Mouse (Mus musculus) v-Abl transformed pro-B cells (cell line): ENCODE results near the gene Zfp62.

Experiments used
- in situ Hi-C, 2 experiments: fragments of 400-800 bp; cut with MboI; formaldehyde crosslinking; loops; one replicate each; pipeline ENCODE4 v1.15.1; 2025; ENCODE audit not compliant: unreplicated experiment in 2 of 2

The Zfp62 gene

GRCm38 (mm10) chr11:49202523-49203061 is 500 bp upstream of the Zfp62 start:
- in situ Hi-C loops: loop anchor here (5.0 kb wide), 2 partner anchors 45 to 400 kb away; partner anchors contain the start of gene Rack1 (in 1 of the 2)

GRCm38 (mm10) chr11:49203771-49204497 is 842 bp downstream of the Zfp62 start:
- in situ Hi-C loops: loop anchor here (5.0 kb wide), 2 partner anchors 43 to 402 kb away; partner anchors contain the start of gene Rack1 (in 1 of the 2)

- in situ Hi-C loops: no loop called here
These were observed 2.0 kb downstream of the Zfp62 start for GRCm38 (mm10) chr11:49205080-49205590.

GRCm38 (mm10) chr11:49207495-49207894 is 4.4 kb downstream of the Zfp62 start:
- in situ Hi-C loops: no loop called here

- in situ Hi-C loops: no loop called here
These were observed 9.5 kb downstream of the Zfp62 start for GRCm38 (mm10) chr11:49212577-49212976.

GRCm38 (mm10) chr11:49213505-49213904 is 10.4 kb downstream of the Zfp62 start:
- in situ Hi-C loops: no loop called here

- in situ Hi-C loops: no loop called here
These were observed 16.2 kb downstream of the Zfp62 start for GRCm38 (mm10) chr11:49219271-49219670.

GRCm38 (mm10) chr11:49224455-49224854 is 21.4 kb downstream of the Zfp62 start:
- in situ Hi-C loops: no loop called here

GRCm38 (mm10) chr11:49232781-49233180 is 29.7 kb downstream of the Zfp62 start:
- in situ Hi-C loops: no loop called here

- in situ Hi-C loops: no loop called here
These were observed 32.5 kb downstream of the Zfp62 start for GRCm38 (mm10) chr11:49235459-49236207.

GRCm38 (mm10) chr11:49236891-49237290 is 33.8 kb downstream of the Zfp62 start:
- in situ Hi-C loops: no loop called here

GRCm38 (mm10) chr11:49237532-49237931 is 34.4 kb downstream of the Zfp62 start:
- in situ Hi-C loops: no loop called here

GRCm38 (mm10) chr11:49240310-49240709 is 37.2 kb downstream of the Zfp62 start:
- in situ Hi-C loops: loop anchor here in 1 of 2 experiments (10.0 kb wide), 1 partner anchor 156 kb away; no protein-coding TSS in a partner anchor

GRCm38 (mm10) chr11:49240874-49241273 is 37.8 kb downstream of the Zfp62 start:
- in situ Hi-C loops: loop anchor here in 1 of 2 experiments (10.0 kb wide), 1 partner anchor 156 kb away; no protein-coding TSS in a partner anchor

- in situ Hi-C loops: loop anchor here in 1 of 2 experiments (10.0 kb wide), 1 partner anchor 157 kb away; no protein-coding TSS in a partner anchor
These were observed 38.4 kb downstream of the Zfp62 start for GRCm38 (mm10) chr11:49241471-49241870.

- in situ Hi-C loops: loop anchor here in 1 of 2 experiments (10.0 kb wide), 1 partner anchor 158 kb away; no protein-coding TSS in a partner anchor
These were observed 40.0 kb downstream of the Zfp62 start for GRCm38 (mm10) chr11:49242944-49243626.

- in situ Hi-C loops: loop anchor here in 1 of 2 experiments (10.0 kb wide), 1 partner anchor 159 kb away; no protein-coding TSS in a partner anchor
These were observed 40.9 kb downstream of the Zfp62 start, which contains the start of gene Mgat1 for GRCm38 (mm10) chr11:49243727-49244594. TSS of gene Mgat1 (plus strand) at chr11:49244191.

GRCm38 (mm10) chr11:49244595-49244930 is 41.5 kb downstream of the Zfp62 start:
- in situ Hi-C loops: loop anchor here in 1 of 2 experiments (10.0 kb wide), 1 partner anchor 160 kb away; no protein-coding TSS in a partner anchor

GRCm38 (mm10) chr11:49245176-49245575 is 42.1 kb downstream of the Zfp62 start:
- in situ Hi-C loops: loop anchor here (5.0 to 10.0 kb wide), 4 partner anchors 43 to 428 kb away; partner anchors contain the start of genes Zfp62 (in 2 of the 2), Irgm1 (in 1 of the 2) and Trim41 (in 1 of the 2)
